Mouse (Mus musculus) frontal cortex, postnatal 14 days (tissue): ENCODE measurements around the gene Galnt17.

Source experiments
- DNase-seq, 2 experiments: peaks; one replicate each; pipeline ENCODE4 v3.0.0; 2022; ENCODE audit warnings: low spot score in 2 of 2

Galnt17 gene

DNA sequence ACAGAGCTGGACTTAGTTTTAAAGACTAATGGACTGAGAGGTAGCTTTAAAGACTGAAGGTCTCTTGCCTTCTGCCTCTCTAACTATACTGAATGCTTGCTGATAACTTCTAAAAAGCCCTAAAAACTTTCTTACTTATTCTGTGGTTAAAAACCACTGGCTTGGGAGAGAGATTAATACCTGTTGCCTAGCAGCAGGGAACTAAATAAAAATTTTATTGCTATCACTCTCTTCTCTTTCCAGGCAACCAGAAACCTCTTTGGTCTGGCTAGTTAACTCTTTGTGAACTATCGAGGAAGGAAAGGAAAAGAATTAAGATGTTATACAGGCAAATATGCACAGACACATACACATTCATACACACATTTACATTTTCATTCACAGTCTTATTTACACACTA, 377.3 kb downstream of the Galnt17 start:
- DNase-seq: no peak

DNA sequence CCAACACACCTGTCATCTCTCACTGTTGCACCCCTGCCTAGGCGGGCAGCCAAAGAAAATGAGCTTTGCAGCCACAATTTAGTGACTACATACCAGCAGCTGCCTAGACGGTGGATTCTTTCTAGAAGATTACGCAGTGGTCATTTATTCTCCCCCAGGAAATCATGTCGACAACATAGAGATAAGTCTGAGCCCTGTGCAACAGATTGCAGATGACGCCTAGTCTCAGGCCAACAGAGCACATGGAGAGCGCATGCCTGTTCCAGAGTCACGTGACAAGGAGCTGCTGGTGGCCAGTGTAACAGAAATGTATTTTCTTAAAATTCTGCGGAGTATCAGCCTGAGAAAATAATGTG, 380.5 kb downstream of the Galnt17 start:
- no peak for DNase-seq

DNA sequence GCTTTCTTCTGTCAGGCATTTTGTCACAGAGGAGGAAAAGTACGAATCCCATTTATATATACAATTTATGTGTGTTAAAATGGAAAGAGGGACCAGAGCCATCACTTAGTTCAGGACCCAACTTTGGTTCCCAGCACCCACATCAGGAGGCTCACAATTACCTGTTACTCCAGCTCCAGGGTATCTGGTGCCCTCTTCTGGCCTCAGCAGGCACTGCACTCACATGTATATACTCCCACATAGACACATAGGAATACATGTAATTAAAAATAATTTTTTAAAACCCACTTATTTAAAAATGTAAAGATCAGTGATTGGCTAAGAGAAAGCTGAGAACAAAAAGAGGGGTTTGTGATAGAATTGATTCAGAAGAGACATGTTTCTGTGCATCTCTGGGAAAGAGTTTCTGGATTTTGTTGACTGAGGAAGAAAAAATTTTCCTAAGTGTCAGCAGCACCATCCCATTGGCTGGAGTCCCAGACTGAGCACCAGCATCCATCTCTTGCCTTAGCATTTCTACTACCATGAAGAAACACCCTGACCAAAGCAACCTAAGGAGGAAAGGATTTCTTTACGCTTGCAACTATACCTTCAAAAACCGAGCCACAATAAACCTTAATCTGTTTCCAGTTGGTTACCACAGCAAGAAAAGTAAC, 381.0 kb downstream of the Galnt17 start:
- DNase-seq: no peak

DNA sequence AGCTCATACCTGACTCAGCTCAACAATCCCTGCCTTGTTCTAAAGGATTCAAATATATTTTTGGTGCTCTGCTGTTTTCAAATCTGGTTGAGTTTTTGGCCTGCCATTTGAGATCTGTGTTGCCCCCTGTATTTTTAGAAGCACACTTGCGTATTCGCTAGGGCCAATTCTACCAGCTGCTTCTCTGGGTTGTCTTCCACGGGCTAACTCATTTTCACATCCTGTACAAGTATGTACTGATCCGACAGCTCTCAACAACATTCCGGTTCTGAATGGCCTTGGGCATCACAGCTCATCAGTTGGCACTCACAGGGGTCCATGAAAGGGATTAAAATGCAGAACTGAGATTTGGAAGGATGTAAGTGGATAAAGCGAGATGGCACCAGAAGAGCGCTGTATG, 382.6 kb downstream of the Galnt17 start:
- no peak for DNase-seq

DNA sequence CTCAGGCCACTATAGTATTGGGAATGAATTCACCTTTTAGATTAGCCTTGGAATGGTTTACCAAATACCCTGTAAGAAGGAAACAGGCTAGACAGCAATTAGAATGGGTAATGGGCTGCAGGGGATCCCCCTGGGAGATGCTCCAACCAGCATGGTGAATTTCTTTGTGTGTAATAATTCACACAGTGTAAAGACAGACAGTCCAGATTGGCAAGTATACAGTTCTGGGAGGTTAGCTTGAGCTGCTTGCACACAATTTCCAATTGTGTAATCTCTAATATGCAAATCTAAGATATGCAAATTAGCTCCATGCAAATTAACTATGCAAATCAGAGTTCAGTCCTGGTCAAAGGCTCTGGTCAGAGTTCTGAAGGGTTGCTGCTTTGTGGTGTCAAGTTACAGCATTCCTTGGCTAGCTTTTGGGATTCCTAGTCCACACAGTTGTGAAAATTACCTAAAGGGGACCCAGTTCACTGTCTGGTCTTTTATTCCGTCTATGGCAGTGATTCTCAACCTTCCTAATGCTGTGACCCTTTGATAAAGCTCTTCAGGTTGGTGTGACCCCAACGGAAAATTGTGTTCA, 384.0 kb downstream of the Galnt17 start:
- no peak for DNase-seq

DNA sequence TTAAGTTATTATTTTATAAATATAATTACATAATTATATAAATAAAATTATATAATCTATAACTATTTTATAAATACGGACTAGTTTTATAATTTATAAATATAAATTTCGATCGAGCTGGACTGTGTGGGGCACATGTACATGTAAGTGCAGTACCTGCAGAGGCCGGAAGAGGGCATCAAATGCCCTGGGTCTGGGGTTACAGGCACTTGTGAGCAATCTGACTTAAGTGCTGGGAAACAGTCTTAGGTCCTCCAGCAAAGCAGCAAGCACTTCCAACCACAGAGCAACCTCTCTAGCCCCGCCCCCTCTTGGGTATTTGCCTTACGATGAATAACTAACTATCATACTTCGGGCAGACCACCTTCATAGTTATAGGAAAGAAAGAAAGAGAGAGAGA, 388.3 kb downstream of the Galnt17 start:
- DNase-seq: no peak

DNA sequence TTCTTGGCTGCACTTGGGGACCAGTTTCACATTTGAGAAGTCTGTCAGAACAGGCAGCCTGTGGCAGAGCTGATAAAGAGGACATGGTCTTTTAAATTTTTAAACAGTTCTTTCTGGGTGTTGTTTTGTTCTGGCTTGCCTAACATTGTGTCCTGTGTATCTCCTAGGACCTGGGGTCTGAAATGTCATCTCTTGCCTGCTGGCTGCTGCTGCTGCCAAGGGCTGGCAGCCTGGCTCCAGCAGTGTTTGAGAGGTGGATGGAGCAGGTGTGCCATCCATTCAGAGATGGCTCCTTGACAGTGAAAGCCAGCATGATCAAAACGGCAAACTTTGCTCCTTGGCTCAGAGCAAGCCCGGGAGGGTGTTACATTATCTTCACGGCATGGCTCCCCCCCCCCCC, 393.7 kb downstream of the Galnt17 start:
- DNase-seq: no peak

DNA sequence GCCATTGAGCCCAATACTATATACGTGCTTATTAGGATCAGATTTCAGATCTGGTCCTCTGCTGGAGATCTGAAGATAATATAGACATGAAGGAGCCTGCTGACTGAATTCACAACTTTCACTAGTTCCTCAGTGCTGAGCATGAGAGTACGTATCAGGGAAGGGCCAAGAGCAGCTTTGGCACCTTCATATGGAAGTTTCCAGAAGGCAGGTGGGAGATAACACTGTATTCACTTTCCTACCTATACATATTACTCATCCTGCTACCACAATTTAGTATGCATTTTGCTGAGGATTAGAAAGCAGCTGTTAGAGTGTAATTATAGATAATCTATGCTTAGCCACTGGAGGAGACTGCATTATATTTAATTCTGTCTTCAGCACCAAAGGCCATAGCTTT, 396.7 kb downstream of the Galnt17 start:
- no peak for DNase-seq

DNA sequence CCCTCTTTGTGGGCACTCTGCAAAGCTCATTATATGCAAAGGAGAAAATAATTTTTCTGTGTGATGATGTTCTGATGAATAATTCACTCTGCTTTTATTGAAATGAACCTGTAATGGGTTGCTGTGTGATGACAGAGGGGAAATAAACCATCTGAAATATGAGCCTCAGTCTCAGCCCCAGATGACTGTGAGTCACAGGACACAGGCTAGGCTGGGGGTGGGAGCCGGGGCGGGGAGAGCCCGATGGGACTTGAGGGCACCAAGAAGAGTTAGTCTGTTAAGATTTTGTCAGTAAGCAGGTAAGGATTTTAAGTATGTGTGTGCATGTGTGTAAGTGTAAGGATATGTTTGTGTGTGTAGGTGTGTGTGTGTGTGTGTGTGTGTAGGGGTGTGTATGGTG, 406.6 kb downstream of the Galnt17 start:
- DNase-seq: no peak

DNA sequence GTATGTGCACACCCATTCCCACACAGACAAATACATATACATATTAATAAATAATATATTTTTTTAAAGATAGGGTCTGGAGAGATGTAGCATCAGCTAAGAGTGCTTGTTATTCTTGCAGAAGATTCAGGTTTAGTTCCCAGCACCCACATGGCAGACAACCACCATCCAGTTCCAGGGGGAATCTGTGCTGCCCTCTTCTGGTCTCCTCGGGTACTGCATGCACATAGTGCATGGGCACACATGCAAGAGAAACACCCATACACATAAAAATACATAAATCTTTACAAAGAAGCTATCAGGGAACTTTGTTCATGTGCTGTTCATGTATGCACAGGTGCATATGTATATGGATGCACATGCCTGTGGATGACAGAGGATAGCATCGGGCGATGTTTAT, 412.3 kb downstream of the Galnt17 start:
- no peak for DNase-seq

DNA sequence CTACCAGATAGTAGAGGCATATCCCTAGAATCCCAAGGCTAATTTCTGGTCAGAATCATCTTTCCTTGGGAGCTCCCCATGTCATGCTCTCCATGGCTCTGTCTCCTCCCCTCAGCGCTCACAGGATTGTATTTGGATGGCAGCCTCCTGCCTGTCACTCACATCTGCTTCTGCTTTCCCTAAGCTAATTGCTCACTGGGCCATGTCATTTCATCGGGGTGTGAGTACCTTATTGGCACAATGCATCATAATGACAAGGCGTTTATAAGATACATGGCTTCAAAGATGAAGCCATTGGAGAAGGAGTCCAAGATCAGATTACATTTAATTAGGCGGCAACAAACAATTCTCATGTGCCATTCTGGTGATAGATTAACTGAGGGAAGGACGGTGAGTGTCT, 416.6 kb downstream of the Galnt17 start:
- DNase-seq: no peak

DNA sequence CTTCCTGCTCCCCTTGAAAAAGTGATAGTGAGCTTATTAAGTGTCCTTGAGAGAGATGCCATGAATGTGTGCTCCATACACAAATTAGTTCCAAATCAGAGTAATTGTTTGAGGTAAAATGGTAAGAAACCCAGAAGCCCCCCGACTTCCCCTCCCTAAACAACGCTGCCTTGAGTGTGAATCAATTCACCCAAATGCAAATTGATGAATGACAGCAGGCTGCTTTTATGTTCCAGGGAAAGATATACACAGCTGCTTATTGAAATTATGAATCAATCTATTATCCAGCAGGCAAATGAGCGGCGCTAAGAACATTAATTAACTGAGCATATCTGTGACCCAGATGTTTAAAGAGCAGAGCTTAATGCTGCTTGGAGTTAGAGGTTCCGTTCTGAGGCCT, 428.0 kb downstream of the Galnt17 start:
- DNase-seq: no peak

DNA sequence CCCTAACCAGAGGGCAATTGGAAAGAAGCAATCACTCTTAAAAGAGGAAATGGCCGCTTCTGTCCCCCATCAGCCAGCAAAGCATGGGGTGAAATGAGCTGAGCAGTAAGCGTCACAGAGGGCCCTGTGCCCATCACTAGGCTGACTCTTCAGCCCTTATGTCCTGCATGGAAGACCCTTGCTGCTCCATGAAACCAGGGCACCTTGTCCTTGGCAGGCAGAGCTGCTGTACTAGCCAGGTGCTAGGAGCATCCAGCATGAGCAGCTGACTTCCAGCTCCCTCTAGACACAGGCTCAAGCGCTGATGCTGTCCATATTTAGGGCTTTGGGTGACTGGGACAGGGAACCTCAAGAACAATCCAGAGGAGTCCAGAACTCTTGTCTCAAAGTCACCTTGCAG, 432.9 kb downstream of the Galnt17 start:
- no peak for DNase-seq

DNA sequence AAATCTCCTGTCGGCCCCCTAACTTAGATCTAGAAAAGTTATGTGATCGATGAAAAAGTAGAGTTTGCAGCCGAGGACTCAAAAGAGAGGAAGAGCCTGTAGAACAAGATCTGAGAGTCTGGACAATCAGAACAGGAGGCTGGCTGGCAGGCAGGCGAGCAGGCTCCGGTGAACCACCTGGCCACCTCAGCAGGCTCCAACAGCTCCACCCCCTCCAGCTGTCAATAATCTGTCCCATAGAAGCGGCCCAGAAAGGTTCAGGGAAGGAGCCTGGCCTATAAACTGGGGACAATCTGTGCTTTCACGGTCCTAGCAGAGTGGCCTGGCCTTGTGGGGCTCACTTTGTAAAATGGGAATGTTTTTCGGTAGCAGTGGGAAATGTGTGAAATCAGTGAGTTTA, 437.2 kb downstream of the Galnt17 start:
- DNase-seq: no peak

DNA sequence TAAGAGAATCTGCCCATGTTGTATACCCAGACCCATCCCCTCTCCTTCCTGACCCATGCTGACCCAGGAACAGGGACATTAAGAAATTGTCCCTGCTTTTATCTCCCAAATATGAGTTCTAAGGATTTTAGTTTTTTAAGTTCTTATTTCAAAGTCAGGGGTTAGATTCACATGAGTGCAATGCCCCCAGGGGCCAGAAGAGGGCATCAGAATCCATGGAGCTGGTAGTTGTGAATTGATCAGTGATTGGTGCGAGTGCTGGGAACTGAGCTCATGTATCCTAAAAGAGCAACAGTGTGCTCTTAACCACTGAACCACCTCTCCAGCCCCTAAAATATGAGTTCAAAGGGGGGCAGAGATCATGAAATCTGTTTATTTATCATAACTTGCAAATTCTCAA, 438.4 kb downstream of the Galnt17 start:
- DNase-seq: no peak

DNA sequence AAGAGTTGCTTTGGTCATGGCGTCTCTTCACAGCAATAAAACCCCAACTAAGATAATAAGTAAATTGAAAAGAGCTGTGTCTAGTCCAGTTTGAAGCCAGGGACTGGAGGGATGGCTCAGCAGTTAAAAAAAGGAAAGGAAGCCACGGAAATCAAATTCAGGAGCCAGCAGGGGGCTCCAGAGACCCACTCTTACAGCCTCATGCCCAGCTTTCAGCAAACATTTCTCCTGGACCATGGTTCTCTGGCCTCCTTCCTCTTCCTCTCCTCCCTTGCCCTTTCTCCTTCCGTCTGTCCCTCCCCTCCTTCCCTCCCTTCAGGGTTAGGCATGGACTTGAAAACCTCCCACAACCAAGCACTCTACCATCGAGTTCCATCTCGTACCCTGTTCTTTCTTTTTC, 446.0 kb downstream of the Galnt17 start:
- DNase-seq: peak in 1 of 2 experiments; percentile 62

DNA sequence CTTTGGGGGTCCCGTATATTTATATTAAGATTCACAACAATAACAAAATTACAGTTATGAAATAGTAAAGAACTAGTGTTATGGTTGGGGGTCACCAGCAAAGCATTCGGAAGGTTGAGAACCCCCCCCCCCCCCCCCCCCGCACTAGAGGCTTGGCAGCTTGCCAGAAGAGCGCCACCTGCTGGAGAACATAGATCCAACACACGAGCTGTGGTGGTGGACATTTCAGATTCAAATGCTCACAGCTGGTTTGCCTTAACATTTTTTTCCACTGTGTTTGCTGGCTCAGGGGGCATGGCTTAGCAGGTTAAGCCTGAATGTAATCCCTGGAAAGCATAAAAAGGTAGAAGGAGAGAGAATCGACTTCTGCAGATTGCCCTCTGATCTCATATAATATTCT, 448.6 kb downstream of the Galnt17 start:
- no peak for DNase-seq

DNA sequence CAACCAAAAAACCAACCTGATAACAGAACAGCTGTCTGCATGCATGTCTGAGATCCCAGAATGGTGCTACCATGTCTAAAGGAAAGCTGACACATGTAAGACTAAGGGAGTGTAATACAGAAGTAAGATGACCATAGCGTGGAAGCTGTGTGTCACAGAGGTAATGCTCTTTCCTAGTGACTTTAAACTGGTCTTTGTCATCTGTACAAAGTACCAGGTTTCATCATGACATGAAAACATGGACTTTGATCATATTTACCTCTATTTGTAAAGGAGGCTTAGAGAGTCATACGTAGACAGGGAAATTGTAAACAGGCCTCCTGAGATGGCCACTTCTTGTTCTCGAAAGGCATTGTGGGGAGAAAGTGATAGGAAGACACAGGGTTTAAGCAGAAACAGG, 449.6 kb downstream of the Galnt17 start:
- no peak for DNase-seq

DNA sequence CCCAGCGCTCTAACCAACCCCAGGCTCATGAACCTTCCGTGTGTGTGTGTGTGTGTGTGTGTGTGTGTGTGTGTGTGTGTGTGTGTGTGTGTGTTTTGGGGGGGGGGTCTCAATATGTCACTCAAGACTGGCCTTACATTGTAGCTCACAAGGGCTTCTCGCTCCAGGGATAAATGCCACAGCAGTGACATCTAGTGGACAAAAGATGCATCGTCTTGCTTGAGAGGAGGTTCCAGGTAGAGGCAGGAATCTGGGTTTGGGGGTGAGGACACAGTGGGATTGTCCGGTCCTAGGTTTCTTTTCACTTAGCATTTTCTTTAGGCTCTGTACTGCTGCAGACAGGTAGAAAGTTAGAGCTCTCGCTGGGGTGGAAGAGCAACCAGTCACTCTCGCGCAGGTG, 450.1 kb downstream of the Galnt17 start:
- DNase-seq: peak in 1 of 2 experiments; percentile 48

DNA sequence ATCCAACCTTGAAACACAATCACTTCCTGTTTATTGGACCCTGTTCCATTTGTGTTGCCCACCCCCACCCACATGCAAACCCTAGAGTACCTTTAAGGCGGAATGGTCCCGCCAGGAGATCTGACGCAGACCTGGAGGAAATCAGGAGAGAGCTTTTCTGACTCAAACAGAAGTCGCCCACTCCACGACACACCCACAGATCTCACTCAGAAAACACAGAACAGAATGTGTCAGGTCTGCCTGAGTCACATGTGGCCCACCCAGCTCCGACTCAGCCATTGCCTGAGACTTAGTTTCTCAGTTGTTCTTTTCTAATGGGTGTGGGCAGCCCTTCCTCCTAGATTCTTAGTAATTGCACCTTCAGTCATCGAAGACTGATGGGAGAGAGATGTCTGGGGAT, 453.9 kb downstream of the Galnt17 start:
- peak in 1 of 2 experiments; percentile 39 for DNase-seq

DNA sequence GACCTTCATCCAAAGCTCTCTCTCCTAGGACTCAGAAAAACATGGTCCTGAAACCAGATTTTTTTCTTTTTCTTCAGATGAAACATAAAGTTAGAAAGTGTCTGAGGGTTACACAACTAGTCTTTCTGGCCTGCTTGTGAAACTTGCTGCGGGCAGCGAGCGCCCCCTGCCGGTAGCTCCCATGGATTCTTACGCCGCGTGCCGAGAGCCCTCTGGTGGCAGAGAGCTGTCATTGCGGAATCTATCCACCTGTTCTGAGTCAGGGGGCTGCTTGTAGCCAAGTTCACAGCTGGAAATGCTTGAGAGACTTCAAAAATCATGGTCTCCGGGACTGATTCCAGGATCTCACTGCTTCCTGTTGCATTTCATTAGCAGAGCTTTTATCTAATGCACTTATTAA, 454.9 kb downstream of the Galnt17 start:
- peak; percentile 74 to 89 for DNase-seq

DNA sequence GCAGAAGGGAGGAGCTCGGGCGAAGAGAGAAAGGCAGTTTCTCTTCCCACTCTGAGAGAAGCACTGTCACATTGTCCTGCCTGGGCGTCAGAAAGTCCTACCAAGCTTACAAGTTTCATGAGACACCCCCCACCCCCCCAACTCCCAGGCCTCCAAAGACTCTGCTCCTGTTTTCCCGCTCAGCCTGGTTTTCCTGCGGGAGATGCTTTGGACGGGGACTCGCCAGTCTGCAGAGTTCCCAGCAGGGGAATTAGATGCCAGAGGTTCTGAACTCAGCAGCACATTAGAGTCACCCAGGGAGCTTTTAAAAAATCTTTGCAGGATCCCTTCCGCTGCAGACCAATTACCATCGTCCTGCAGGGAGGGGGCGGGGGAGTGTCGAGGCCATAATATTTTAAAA, 456.1 kb downstream of the Galnt17 start:
- DNase-seq: no peak

DNA sequence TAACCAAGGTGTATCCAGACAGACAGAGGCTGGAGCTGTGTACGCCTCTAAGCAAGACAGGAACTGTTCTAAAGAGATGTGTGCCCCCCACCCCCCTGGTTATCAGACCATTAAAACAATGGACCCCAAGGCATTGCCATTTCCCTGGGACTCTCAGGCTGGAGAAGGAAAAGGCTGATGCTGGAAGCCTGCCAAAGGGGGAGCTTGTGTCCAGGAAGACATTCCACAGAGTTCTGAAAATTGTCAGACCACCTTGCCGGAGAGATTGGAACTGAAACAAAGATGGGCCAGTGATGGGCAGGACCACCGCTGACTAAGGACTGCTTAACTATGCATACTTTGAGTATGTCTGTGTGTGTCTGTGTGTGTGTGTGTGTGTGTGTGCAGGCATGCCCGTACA, 458.7 kb downstream of the Galnt17 start:
- DNase-seq: no peak

DNA sequence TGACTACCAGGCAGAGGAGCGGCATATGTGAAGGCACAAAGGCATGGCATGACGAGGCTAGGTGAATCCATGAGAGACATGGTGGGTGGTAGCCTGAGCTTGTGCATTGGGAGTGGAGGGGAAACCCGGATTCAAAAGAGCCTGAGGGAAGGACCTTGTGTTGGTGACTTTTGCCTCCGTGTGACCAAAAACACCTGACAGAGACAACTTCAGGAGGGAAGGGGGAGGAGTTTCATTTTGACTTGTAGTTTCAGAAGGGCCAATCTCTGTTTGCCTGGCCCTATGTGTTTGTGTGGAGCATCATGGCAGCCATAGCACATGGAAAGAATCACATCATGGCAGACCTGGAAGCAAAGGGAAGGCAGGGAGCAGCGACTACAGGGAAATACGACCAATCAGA, 459.7 kb downstream of the Galnt17 start:
- no peak for DNase-seq
